Mouse (Mus musculus) liver, postnatal 0 days (tissue): ENCODE results near the gene Galnt15. TPM values are rescaled to one million over a fixed set of nuclear protein-coding genes. Genes with fewer than 3 reads are reported as not detected.

ENCODE experiments used
- ATAC-seq: fragments of 200-750 bp; cut with Nextera tagmentation; 2 replicates; pipeline ENCODE4 v1.8.0; 2017; ENCODE audit warnings: mild to moderate bottlenecking, moderate library complexity
- DNase-seq: peaks from one replicate; pipeline ENCODE4 v3.0.0-alpha.2; 2016
- H3K27ac ChIP-seq: fragments of 300-500 bp; sonication (generic); 2 replicates; pipeline ENCODE4 v1.5.1; 2014; ENCODE audit warnings: antibody characterized with exemption, moderate library complexity, mild to moderate bottlenecking, low read depth
- H3K27me3 ChIP-seq: fragments of 300-500 bp; sonication (generic); 2 replicates; pipeline ENCODE4 v1.6.1; 2014; ENCODE audit warnings: low read length, control low read depth, mixed read lengths; ENCODE audit not compliant: insufficient read depth
- H3K36me3 ChIP-seq: fragments of 300-500 bp; sonication (generic); replicated peaks from 2 replicates; pipeline ENCODE4 v1.6.1; 2014; ENCODE audit warnings: mild to moderate bottlenecking, control low read depth, low read length, moderate library complexity, mixed read lengths; ENCODE audit not compliant: insufficient read depth
- H3K4me1 ChIP-seq: fragments of 300-500 bp; sonication (generic); 2 replicates; pipeline ENCODE4 v1.6.1; 2014; ENCODE audit warnings: antibody characterized with exemption, mild to moderate bottlenecking, control low read depth; ENCODE audit not compliant: insufficient read depth
- H3K4me2 ChIP-seq: fragments of 300-500 bp; sonication (generic); 2 replicates; pipeline ENCODE4 v1.6.1; 2014; ENCODE audit warnings: low read depth, mild to moderate bottlenecking, low read length, moderate library complexity, mixed read lengths
- H3K4me3 ChIP-seq: fragments of 300-500 bp; sonication (generic); 2 replicates; pipeline ENCODE4 v1.5.1; 2014; ENCODE audit warnings: low read depth, low read length
- H3K9ac ChIP-seq: fragments of 300-500 bp; sonication (generic); replicated peaks from 2 replicates; pipeline ENCODE4 v1.6.1; 2014; ENCODE audit warnings: mild to moderate bottlenecking, moderate library complexity
- H3K9me3 ChIP-seq: fragments of 300-500 bp; sonication (generic); 2 replicates; pipeline ENCODE4 v1.6.1; 2016; ENCODE audit warnings: mild to moderate bottlenecking, control low read depth, low read length, mixed read lengths
- CTCF ChIP-seq: sonication (generic); IDR thresholded peaks from 2 replicates; pipeline ENCODE4 v1.5.1; 2016; ENCODE audit warnings: antibody characterized with exemption, low read depth
- EP300 ChIP-seq: IDR thresholded peaks from 2 replicates; pipeline ENCODE4 v1.6.1; 2016; ENCODE audit warnings: antibody characterized with exemption, low read depth, mild to moderate bottlenecking
- WGBS: fragments of 180-500 bp; shearing (Covaris S2); extraction: QIAGEN DNeasy Blood & Tissue Kit; methylation state at CpG from one replicate; pipeline ENCODE4 v1.1.7; 2014; ENCODE audit not compliant: insufficient replicate concordance; 5-methylcytosine and 5-hydroxymethylcytosine counted together
- polyA plus RNA-seq: library from polyadenylated mRNA; unstranded; fragments of >200 nt; fragmentation: Nextera tagmentation; extraction: Ambion mirVana; gene quantifications from 2 replicates; pipeline ENCODE4 v1.2.1, GENCODE M21; 2015

The Galnt15 gene
- polyA plus RNA-seq, result 0.05 TPM in 2 replicates

DNA sequence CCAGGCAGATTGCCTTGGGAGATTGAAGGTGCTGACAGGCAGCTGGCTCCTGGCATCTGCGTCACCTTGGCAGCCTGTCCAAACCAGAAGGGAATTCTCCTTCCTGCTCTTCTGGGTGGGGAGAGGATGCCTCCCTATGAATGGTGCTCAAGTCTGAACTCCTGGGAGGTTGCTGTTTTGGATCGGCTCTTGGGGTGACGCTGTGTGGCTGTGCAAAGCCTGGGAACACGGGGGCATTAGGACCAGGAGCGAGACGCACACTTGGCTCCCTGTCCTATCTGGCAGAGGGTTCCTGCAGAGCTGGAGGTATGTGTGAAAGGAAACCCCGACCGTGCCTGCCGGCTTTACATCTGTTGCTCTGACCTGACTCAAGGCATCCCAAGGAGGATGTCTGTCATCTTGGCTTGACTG lies at the start of gene Galnt15:
Gene Galnt15 (plus strand): TSS at position 309 of the 411 bp plus-strand sequence.
- Histone ChIP-seq H3K27ac (no peak within 1 kb of the TSS), H3K4me1 (no peaks in the 10 kb centered on the region), H3K9ac (no peak within 1 kb of the TSS), H3K27me3 (no peaks in the 10 kb centered on the region), H3K4me3 (no peak within 1 kb of the TSS), H3K9me3 (no peaks in the 10 kb centered on the region), H3K36me3 (no peaks in the 10 kb centered on the region), H3K4me2 (no peak within 1 kb of the TSS)
- no peak for TF ChIP-seq EP300
- no peak for TF ChIP-seq CTCF
- ATAC-seq (no peak), DNase-seq (no peak)
- 15% methylated on average over 9 of the region's 9 CpGs for WGBS

- Histone ChIP-seq H3K4me2 (no peak overlapping the region), H3K27ac (no peak overlapping the region), H3K9ac (no peak overlapping the region; the same call in 1 of the 2 replicates), H3K36me3 (no peaks in the 10 kb centered on the region), H3K9me3 (no peaks in the 10 kb centered on the region), H3K27me3 (no peaks in the 10 kb centered on the region), H3K4me1 (0 out of 2 replicates have a peak, but pooled peaks cover 4% of the 10 kb centered on the region), H3K4me3 (no peak overlapping the region)
- no peak for TF ChIP-seq CTCF
- no peak for TF ChIP-seq EP300
- DNase-seq (no peak), ATAC-seq (no peak)
- 41% methylated on average over 8 of the region's 8 CpGs for WGBS
These were observed 34.8 kb upstream of the Galnt15 start for GRCm38 (mm10) chr14:31994021-31994420.

- H3K4me2 ChIP-seq, result no peak overlapping the region
- no peak for ATAC-seq
- 74% methylated on average over 7 of the region's 7 CpGs for WGBS
These were observed 27.8 kb upstream of the Galnt15 start for GRCm38 (mm10) chr14:32000941-32001340.

DNA sequence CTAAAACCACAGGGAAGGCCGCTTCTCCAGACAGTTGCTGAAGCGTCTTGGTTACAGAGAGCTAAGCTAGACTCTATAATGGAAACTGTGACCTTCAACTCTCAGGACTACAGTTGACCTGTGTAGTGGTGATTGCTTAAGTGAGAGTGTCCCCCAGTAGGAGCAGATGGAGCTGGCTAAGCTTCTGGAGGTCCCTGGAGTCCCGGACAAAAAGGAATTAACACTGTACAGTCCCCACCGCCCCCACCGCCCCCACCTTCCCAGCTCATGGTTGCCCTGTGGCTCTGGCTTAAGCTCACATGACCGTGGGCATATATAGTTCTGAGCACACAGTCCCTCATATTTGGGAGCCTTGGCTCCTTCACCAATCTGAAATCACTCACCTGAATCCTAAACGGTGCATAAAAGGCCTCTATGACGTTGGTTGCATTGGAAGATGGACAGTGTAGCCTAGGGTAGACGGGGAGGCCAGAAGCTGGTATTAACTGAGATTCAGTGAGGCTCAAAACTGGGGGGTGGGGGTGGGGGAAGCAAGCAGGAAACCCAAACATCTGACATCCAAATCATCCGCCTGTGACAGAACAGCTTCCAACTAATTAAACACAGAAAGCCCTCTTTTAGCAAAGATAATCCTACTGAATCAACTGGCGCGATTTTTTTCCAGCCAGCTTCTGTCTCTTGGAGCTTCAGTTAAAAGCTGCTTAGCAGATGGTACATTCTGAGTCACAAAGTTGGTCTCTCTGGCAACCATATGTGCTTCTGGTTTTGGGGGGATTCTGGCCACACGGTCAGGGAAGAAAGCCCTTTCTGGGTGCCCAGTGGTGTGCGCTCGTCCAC lies 26.1 kb upstream of the Galnt15 start:
- 81% methylated on average over 15 of the region's 15 CpGs for WGBS

More at GRCm38 (mm10) chr14:32000941-32001340, 27.8 kb upstream of the Galnt15 start:
- DNase-seq, result no peak
- H3K4me3 ChIP-seq, result no peak overlapping the region
- no peak overlapping the region for H3K9ac ChIP-seq
- no peaks in the 10 kb centered on the region for H3K36me3 ChIP-seq
- H3K9me3 ChIP-seq, result no peaks in the 10 kb centered on the region
- no peaks in the 10 kb centered on the region for H3K4me1 ChIP-seq
- H3K27me3 ChIP-seq, result no peaks in the 10 kb centered on the region
- no peak for TF ChIP-seq EP300
- TF ChIP-seq CTCF, result no peak
- H3K27ac ChIP-seq, result no peak overlapping the region

GRCm38 (mm10) chr14:32003904-32004596 lies 24.7 kb upstream of the Galnt15 start:
- Histone ChIP-seq H3K9me3 (no peaks in the 10 kb centered on the region), H3K27ac (no peak overlapping the region), H3K4me2 (no peak overlapping the region), H3K9ac (no peak overlapping the region), H3K27me3 (no peaks in the 10 kb centered on the region), H3K4me3 (no peak overlapping the region), H3K4me1 (no peaks in the 10 kb centered on the region), H3K36me3 (no peaks in the 10 kb centered on the region)
- DNase-seq, result no peak
- ATAC-seq, result no peak
- TF ChIP-seq EP300 (no peak), CTCF (no peak)
- WGBS, result 76% methylated on average over 7 of the region's 7 CpGs

More for the DNA sequence above, 26.1 kb upstream of the Galnt15 start:
- H3K4me3 ChIP-seq, result no peak overlapping the region
- no peak overlapping the region for H3K4me2 ChIP-seq
- no peaks in the 10 kb centered on the region for H3K27me3 ChIP-seq
- H3K9ac ChIP-seq, result no peak overlapping the region
- no peaks in the 10 kb centered on the region for H3K4me1 ChIP-seq
- ATAC-seq, result no peak
- no peaks in the 10 kb centered on the region for H3K9me3 ChIP-seq
- H3K36me3 ChIP-seq, result no peaks in the 10 kb centered on the region
- DNase-seq, result no peak
- H3K27ac ChIP-seq, result no peak overlapping the region
- TF ChIP-seq CTCF (no peak), EP300 (no peak)

GRCm38 (mm10) chr14:32005673-32006261 lies 23.0 kb upstream of the Galnt15 start:
- Histone ChIP-seq H3K4me3 (no peak overlapping the region), H3K36me3 (no peaks in the 10 kb centered on the region), H3K27ac (no peak overlapping the region), H3K9me3 (no peaks in the 10 kb centered on the region), H3K4me2 (no peak overlapping the region), H3K9ac (no peak overlapping the region), H3K4me1 (no peaks in the 10 kb centered on the region), H3K27me3 (no peaks in the 10 kb centered on the region)
- WGBS, result 45% methylated on average over 9 of the region's 9 CpGs
- TF ChIP-seq CTCF, result no peak
- no peak for TF ChIP-seq EP300
- ATAC-seq (no peak), DNase-seq (no peak)
